Mouse (Mus musculus) liver, embryonic 11.5 days (tissue): ENCODE results near the gene Ss18l2. TPM values are rescaled to one million over a fixed set of nuclear protein-coding genes. Genes with fewer than 3 reads are reported as not detected.

Experiments used
- polyA plus RNA-seq: library from polyadenylated mRNA; unstranded; fragments of >200 nt; fragmentation: Nextera tagmentation; extraction: Ambion mirVana; gene quantifications from 2 replicates; pipeline ENCODE4 v1.2.1, GENCODE M21; 2014

Ss18l2 gene
- polyA plus RNA-seq, 1 experiment from 2014 or later: 118 TPM

Other genes with a start within 250 kb of the Ss18l2 start
- 2.3 and 3.1 TPM in 2 replicates for gene Cck, start 214.6 kb upstream of the Ss18l2 start, polyA plus RNA-seq
- not detected in 2 replicates for gene Lyzl4, start 68.2 kb upstream of the Ss18l2 start, polyA plus RNA-seq
- 0.25 and 0.77 TPM in 2 replicates for gene Vipr1, start 67.6 kb upstream of the Ss18l2 start, polyA plus RNA-seq
- 4.7 and 5.5 TPM in 2 replicates for gene Sec22c, start 4.8 kb upstream of the Ss18l2 start, polyA plus RNA-seq
- gene Nktr, start 8.8 kb downstream of the Ss18l2 start, polyA plus RNA-seq: 47.3 and 48.2 TPM in 2 replicates
- gene Zfp651, start 49.0 kb downstream of the Ss18l2 start, polyA plus RNA-seq: 4.0 and 4.4 TPM in 2 replicates
- gene Klhl40, start 67.3 kb downstream of the Ss18l2 start, polyA plus RNA-seq: not detected in 2 replicates
- gene Hhatl, start 82.2 kb downstream of the Ss18l2 start, polyA plus RNA-seq: not detected in 2 replicates
- 0.49 TPM in 1 of 2 replicates, not detected in the other for gene Ccdc13, start 129.1 kb downstream of the Ss18l2 start, polyA plus RNA-seq
- gene Higd1a, start 148.0 kb downstream of the Ss18l2 start, polyA plus RNA-seq: 205 and 214 TPM in 2 replicates
- gene Ackr2, start 188.0 kb downstream of the Ss18l2 start, polyA plus RNA-seq: 0.19 and 0.21 TPM in 2 replicates
- not detected in 2 replicates for gene Cyp8b1, start 206.0 kb downstream of the Ss18l2 start, polyA plus RNA-seq
- gene Fam198a, start 240.7 kb downstream of the Ss18l2 start, polyA plus RNA-seq: 0.18 and 0.21 TPM in 2 replicates